ENCODE assay signal across 20 mouse cellular contexts in genomic region chrX:9016079-9016478, GRCm38 (mm10). TPM values are rescaled to one million over a fixed set of nuclear protein-coding genes. Genes with fewer than 3 reads are reported as not detected.
"Had no signal": no experiment of that assay in that cellular context is flagged by ENCODE, and none has a peak within 500 bp of the region (broad histone marks: within the 10 kb centered on the region; RNA-seq: fewer than 3 reads in every experiment).

No protein-coding gene starts in this region.

- H3K9ac ChIP-seq: limb, embryonic 15.5 days; liver, embryonic 12.5 days; lung, embryonic 14.5 days; midbrain, embryonic 12.5 days had no signal

- H3K9me3 ChIP-seq: limb, embryonic 15.5 days; liver, embryonic 12.5 days; midbrain, embryonic 12.5 days had no signal

- H3K4me1 ChIP-seq: limb, embryonic 15.5 days; liver, embryonic 12.5 days; midbrain, embryonic 12.5 days had no signal

- DNase-seq: kidney, postnatal 10 days; lung, embryonic 14.5 days; lung, postnatal 10 days; lung, postnatal 4 days; thymus, postnatal 4 days had no signal

- H3K27ac ChIP-seq: limb, embryonic 15.5 days; liver, embryonic 12.5 days; midbrain, embryonic 12.5 days; stomach, postnatal 0 days had no signal

- H3K27me3 ChIP-seq: limb, embryonic 15.5 days; liver, embryonic 12.5 days; midbrain, embryonic 12.5 days had no signal

- H3K4me2 ChIP-seq: limb, embryonic 15.5 days; liver, embryonic 12.5 days; lung, embryonic 14.5 days; midbrain, embryonic 12.5 days had no signal

- ATAC-seq: liver, embryonic 12.5 days had no signal

- H3K36me3 ChIP-seq: limb, embryonic 15.5 days; liver, embryonic 12.5 days; midbrain, embryonic 12.5 days had no signal

- H3K4me3 ChIP-seq: limb, embryonic 15.5 days; liver, embryonic 12.5 days; midbrain, embryonic 12.5 days had no signal

RNA-seq across cellular contexts. Expression of gene Fthl17e, which starts 17.2 kb away (rescaled TPM):
- total RNA-seq: layer of hippocampus, adult 8-10 months; layer of hippocampus, postnatal 14 days; left cerebral cortex, adult 18-20 months; left cerebral cortex, postnatal 14 days; megakaryocyte, adult 5-6 weeks; neutrophil, adult 5-6 weeks had no signal
- polyA plus RNA-seq: kidney, embryonic 14.5 days; large intestine, adult 2 months; limb, embryonic 11.5 days; limb, embryonic 15.5 days; liver, embryonic 12.5 days; liver, embryonic 16.5 days; lung, embryonic 14.5 days; midbrain, embryonic 12.5 days; neural tube, embryonic 11.5 days; stomach, postnatal 0 days had no signal

RNA-seq across cellular contexts. Expression of gene Fthl17d, which starts 29.5 kb away (rescaled TPM):
- total RNA-seq: layer of hippocampus, adult 8-10 months; layer of hippocampus, postnatal 14 days; left cerebral cortex, adult 18-20 months; left cerebral cortex, postnatal 14 days; megakaryocyte, adult 5-6 weeks; neutrophil, adult 5-6 weeks had no signal
- polyA plus RNA-seq: kidney, embryonic 14.5 days; large intestine, adult 2 months; limb, embryonic 11.5 days; limb, embryonic 15.5 days; liver, embryonic 12.5 days; liver, embryonic 16.5 days; lung, embryonic 14.5 days; midbrain, embryonic 12.5 days; neural tube, embryonic 11.5 days; stomach, postnatal 0 days had no signal

RNA-seq across cellular contexts. Expression of gene Fthl17c, which starts 39.7 kb away (rescaled TPM):
- total RNA-seq: layer of hippocampus, adult 8-10 months; layer of hippocampus, postnatal 14 days; left cerebral cortex, adult 18-20 months; left cerebral cortex, postnatal 14 days; megakaryocyte, adult 5-6 weeks; neutrophil, adult 5-6 weeks had no signal
- polyA plus RNA-seq: kidney, embryonic 14.5 days; large intestine, adult 2 months; limb, embryonic 11.5 days; limb, embryonic 15.5 days; liver, embryonic 12.5 days; liver, embryonic 16.5 days; lung, embryonic 14.5 days; midbrain, embryonic 12.5 days; neural tube, embryonic 11.5 days; stomach, postnatal 0 days had no signal

RNA-seq across cellular contexts. Expression of gene Fthl17f, which starts 46.7 kb away (rescaled TPM):
- total RNA-seq: layer of hippocampus, adult 8-10 months; layer of hippocampus, postnatal 14 days; left cerebral cortex, adult 18-20 months; left cerebral cortex, postnatal 14 days; megakaryocyte, adult 5-6 weeks; neutrophil, adult 5-6 weeks had no signal
- polyA plus RNA-seq: kidney, embryonic 14.5 days; large intestine, adult 2 months; limb, embryonic 11.5 days; limb, embryonic 15.5 days; liver, embryonic 12.5 days; liver, embryonic 16.5 days; lung, embryonic 14.5 days; midbrain, embryonic 12.5 days; neural tube, embryonic 11.5 days; stomach, postnatal 0 days had no signal

RNA-seq across cellular contexts. Expression of gene Fthl17b, which starts 53.3 kb away (rescaled TPM):
- total RNA-seq: layer of hippocampus, adult 8-10 months; layer of hippocampus, postnatal 14 days; left cerebral cortex, adult 18-20 months; left cerebral cortex, postnatal 14 days; megakaryocyte, adult 5-6 weeks; neutrophil, adult 5-6 weeks had no signal
- polyA plus RNA-seq: kidney, embryonic 14.5 days; large intestine, adult 2 months; limb, embryonic 11.5 days; limb, embryonic 15.5 days; liver, embryonic 12.5 days; liver, embryonic 16.5 days; lung, embryonic 14.5 days; midbrain, embryonic 12.5 days; neural tube, embryonic 11.5 days; stomach, postnatal 0 days had no signal
